Mouse (Mus musculus): Measurements from ENCODE around the gene Gpr21. TPM values are rescaled to one million over a fixed set of nuclear protein-coding genes. Genes with fewer than 3 reads are reported as not detected.

Gpr21 gene
- polyA plus RNA-seq (2012; rRNA removed) = 0.09 TPM in 2 replicates

DNA sequence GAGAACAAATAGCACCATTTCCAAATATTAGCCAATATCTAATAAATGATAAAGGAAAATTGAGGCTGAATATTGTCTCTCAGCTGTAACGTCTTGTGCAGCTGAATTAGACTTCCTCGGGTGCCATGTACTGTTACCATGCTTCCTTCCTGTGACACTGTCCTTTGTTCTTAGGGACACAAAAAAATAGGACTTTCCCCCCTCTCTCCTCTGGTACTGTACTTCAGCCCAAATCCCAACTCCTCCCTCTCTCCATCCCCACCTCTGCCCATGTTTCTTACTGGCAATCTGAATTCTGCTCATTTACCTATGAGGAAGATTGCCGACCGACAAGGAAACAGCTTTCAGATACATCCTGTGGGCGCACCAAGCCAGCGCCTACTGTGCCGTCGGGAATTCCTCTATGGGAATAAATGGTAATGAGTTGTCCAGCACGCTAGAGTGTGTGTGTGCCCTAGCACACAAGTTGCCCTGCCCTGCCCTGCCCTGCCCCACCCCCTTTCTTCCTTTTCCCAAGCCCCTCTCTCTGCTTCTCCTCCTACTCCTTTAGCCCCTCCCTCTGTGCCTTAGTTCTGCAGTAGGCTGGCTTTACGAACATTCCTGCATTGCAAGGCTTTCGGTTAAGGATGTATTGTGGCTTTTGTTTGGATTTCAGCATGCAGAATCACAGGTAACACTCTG lies at the start of gene Gpr21:
Gene Gpr21, plus strand, starts transcription at position 303 of the 681 bp plus-strand sequence.

Other genes starting within 250 kb of the Gpr21 start
- gene Olfr368, start 189.8 kb upstream of the Gpr21 start, polyA plus RNA-seq (2012; rRNA removed) = not detected in 2 replicates
- gene Pdcl, start 157.0 kb upstream of the Gpr21 start, polyA plus RNA-seq (2012; rRNA removed) = 5.3 and 5.4 TPM in 2 replicates
- gene Rc3h2, start 93.4 kb upstream of the Gpr21 start, polyA plus RNA-seq (2012; rRNA removed) = 2.7 and 3.4 TPM in 2 replicates
- gene Zbtb26, start 73.2 kb upstream of the Gpr21 start, polyA plus RNA-seq (2012; rRNA removed) = 0.47 and 0.98 TPM in 2 replicates
- 1.2 and 1.5 TPM in 2 replicates for gene Zbtb6, start 73.2 kb upstream of the Gpr21 start, polyA plus RNA-seq (2012; rRNA removed)
- 3.6 and 4.2 TPM in 2 replicates for gene Rabgap1, start 73.1 kb upstream of the Gpr21 start, polyA plus RNA-seq (2012; rRNA removed)
- 5.4 and 9.0 TPM in 2 replicates for gene Strbp, start 187.5 kb downstream of the Gpr21 start, polyA plus RNA-seq (2012; rRNA removed)